Mouse (Mus musculus) intestine, embryonic 14.5 days (tissue): ENCODE data around the gene Slc35d2. TPM values are rescaled to one million over a fixed set of nuclear protein-coding genes. Genes with fewer than 3 reads are reported as not detected.

ENCODE experiments used
- ATAC-seq: fragments of 200-750 bp; cut with Nextera tagmentation; replicated peaks from 2 replicates; pipeline ENCODE4 v1.8.0; 2017; ENCODE audit warnings: low read depth, moderate number of reproducible peaks, moderate TSS enrichment, moderate library complexity; ENCODE audit not compliant: low FRiP score, low TSS enrichment
- DNase-seq: peaks from one replicate; pipeline ENCODE4 v3.0.0-alpha.2; 2018; ENCODE audit warnings: low spot score
- H3K27ac ChIP-seq: fragments of 300-500 bp; sonication (generic); 2 replicates; pipeline ENCODE4 v1.5.1; 2014; ENCODE audit warnings: low read depth, mild to moderate bottlenecking, control low read depth
- H3K27me3 ChIP-seq: fragments of 300-500 bp; sonication (generic); replicated peaks from 2 replicates; pipeline ENCODE4 v1.6.1; 2014; ENCODE audit warnings: low read length, control low read depth; ENCODE audit not compliant: control insufficient read depth, insufficient read depth
- H3K36me3 ChIP-seq: fragments of 300-500 bp; sonication (generic); 2 replicates; pipeline ENCODE4 v1.6.1; 2014; ENCODE audit warnings: low read length, control low read depth; ENCODE audit not compliant: control insufficient read depth, insufficient read depth
- H3K4me1 ChIP-seq: fragments of 300-500 bp; sonication (generic); replicated peaks from 2 replicates; pipeline ENCODE4 v1.6.1; 2014; ENCODE audit warnings: low read length, control low read depth, mixed read lengths; ENCODE audit not compliant: control insufficient read depth, insufficient read depth
- H3K4me2 ChIP-seq: fragments of 300-500 bp; sonication (generic); 2 replicates; pipeline ENCODE4 v1.6.1; 2014; ENCODE audit warnings: low read length
- H3K4me3 ChIP-seq: fragments of 300-500 bp; sonication (generic); 2 replicates; pipeline ENCODE4 v1.5.1; 2014; ENCODE audit warnings: low read depth, low read length, control low read depth, mixed read lengths
- H3K9ac ChIP-seq: fragments of 300-500 bp; sonication (generic); 2 replicates; pipeline ENCODE4 v1.6.1; 2014; ENCODE audit warnings: mild to moderate bottlenecking, low read length
- H3K9me3 ChIP-seq: fragments of 300-500 bp; sonication (generic); 2 replicates; pipeline ENCODE4 v1.6.1; 2016; ENCODE audit warnings: low read length, control low read depth; ENCODE audit not compliant: control insufficient read depth
- WGBS: fragments of 180-500 bp; shearing (Covaris S2); extraction: QIAGEN DNeasy Blood & Tissue Kit; methylation state at CpG from one replicate; pipeline ENCODE4 v1.1.7; 2014; 5-methylcytosine and 5-hydroxymethylcytosine counted together
- polyA plus RNA-seq: library from polyadenylated mRNA; unstranded; fragments of >200 nt; fragmentation: Nextera tagmentation; extraction: Ambion mirVana; gene quantifications from 2 replicates; pipeline ENCODE4 v1.2.1, GENCODE M21; 2014

Slc35d2 gene
- polyA plus RNA-seq, 1 experiment from 2014 or later: 3.3 TPM

- no peak overlapping the region for H3K4me2 ChIP-seq
- no peak for DNase-seq
- 78% methylated on average over 7 of the region's 7 CpGs for WGBS
- H3K4me3 ChIP-seq: no peak overlapping the region
- H3K27me3 ChIP-seq: no peaks in the 10 kb centered on the region
- no peak for ATAC-seq
- no peaks in the 10 kb centered on the region for H3K9me3 ChIP-seq
- H3K9ac ChIP-seq: no peak overlapping the region
- no peaks in the 10 kb centered on the region for H3K36me3 ChIP-seq
- H3K4me1 ChIP-seq: no peaks in the 10 kb centered on the region
- no peak overlapping the region for H3K27ac ChIP-seq
Observed at GRCm38 (mm10) chr13:64088057-64088456, 41.1 kb downstream of the Slc35d2 start.

DNA sequence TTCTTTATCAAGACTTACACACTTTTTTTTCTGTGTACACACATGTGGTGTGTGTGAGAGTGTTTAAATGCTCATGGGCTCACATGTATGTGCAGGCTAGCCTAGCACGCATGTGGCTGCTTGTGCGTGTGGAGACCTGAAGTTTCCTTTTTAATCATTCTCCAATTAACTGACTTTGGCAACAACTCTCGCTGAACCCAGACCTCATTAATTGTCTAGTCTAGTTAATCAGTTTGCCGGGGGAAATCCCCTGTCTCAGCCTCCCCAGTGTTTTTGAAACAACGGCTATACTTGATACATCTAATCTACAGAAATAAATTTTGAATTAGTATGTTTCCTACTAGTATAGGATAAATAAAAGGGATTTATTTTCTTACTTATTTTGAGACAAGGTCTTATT, 43.1 kb downstream of the Slc35d2 start:
- Histone ChIP-seq H3K4me3 (no peak overlapping the region), H3K4me1 (peaks cover 4% of the 10 kb centered on the region; the same call in 1 of the 2 replicates), H3K9me3 (no peaks in the 10 kb centered on the region), H3K36me3 (no peaks in the 10 kb centered on the region), H3K9ac (no peak overlapping the region), H3K27ac (no peak overlapping the region), H3K4me2 (no peak overlapping the region), H3K27me3 (no peaks in the 10 kb centered on the region)
- 91% methylated on average over 5 of the region's 5 CpGs for WGBS
- no peak for DNase-seq
- no peak for ATAC-seq

DNA sequence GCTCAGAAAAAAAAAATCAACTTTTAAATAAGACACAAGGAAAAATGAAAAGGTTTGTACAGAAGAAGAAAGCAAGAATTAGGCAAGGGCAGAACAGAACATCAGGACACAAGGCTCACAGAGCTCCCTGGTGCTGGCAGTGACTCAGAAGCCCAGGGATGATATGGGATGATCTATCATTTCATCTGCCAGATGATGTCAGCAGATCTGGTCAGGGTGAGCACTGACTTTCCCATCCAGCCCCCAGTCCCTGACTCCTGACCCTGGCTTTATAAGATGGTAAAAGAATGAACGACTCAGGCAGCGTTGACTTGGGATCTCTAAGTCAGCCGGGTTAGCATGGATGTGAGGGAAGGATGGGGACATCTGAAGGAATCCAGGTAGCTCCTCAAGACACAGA, 45.8 kb downstream of the Slc35d2 start:
- Histone ChIP-seq H3K36me3 (no peaks in the 10 kb centered on the region), H3K9ac (no peak overlapping the region), H3K4me2 (no peak overlapping the region), H3K4me1 (peaks cover 4% of the 10 kb centered on the region; the same call in 1 of the 2 replicates), H3K4me3 (no peak overlapping the region), H3K27ac (no peak overlapping the region), H3K9me3 (no peaks in the 10 kb centered on the region), H3K27me3 (no peaks in the 10 kb centered on the region)
- WGBS: 76% methylated on average over 3 of the region's 3 CpGs
- ATAC-seq (no peak), DNase-seq (no peak)

- no peaks in the 10 kb centered on the region for H3K36me3 ChIP-seq
- no peak overlapping the region for H3K27ac ChIP-seq
- H3K4me2 ChIP-seq: no peak overlapping the region
- no peaks in the 10 kb centered on the region for H3K9me3 ChIP-seq
- peaks cover 4% of the 10 kb centered on the region; the same call in 1 of the 2 replicates for H3K4me1 ChIP-seq
- no peaks in the 10 kb centered on the region for H3K27me3 ChIP-seq
- WGBS: 46% methylated on average over 16 of the region's 16 CpGs
- no peak overlapping the region for H3K4me3 ChIP-seq
- no peak for ATAC-seq
- H3K9ac ChIP-seq: no peak overlapping the region
- no peak for DNase-seq
Observed at GRCm38 (mm10) chr13:64081012-64081919, 47.9 kb downstream of the Slc35d2 start.

- H3K9me3 ChIP-seq: no peaks in the 10 kb centered on the region
- no peak for ATAC-seq
- H3K9ac ChIP-seq: no peak overlapping the region
- WGBS: 81% methylated on average over 5 of the region's 5 CpGs
- H3K4me3 ChIP-seq: no peak overlapping the region
- peaks cover 4% of the 10 kb centered on the region; the same call in 1 of the 2 replicates for H3K4me1 ChIP-seq
- no peaks in the 10 kb centered on the region for H3K36me3 ChIP-seq
- DNase-seq: no peak
- no peaks in the 10 kb centered on the region for H3K27me3 ChIP-seq
- H3K4me2 ChIP-seq: no peak overlapping the region
- H3K27ac ChIP-seq: no peak overlapping the region
Observed at GRCm38 (mm10) chr13:64077591-64077990, 51.6 kb downstream of the Slc35d2 start.

DNA sequence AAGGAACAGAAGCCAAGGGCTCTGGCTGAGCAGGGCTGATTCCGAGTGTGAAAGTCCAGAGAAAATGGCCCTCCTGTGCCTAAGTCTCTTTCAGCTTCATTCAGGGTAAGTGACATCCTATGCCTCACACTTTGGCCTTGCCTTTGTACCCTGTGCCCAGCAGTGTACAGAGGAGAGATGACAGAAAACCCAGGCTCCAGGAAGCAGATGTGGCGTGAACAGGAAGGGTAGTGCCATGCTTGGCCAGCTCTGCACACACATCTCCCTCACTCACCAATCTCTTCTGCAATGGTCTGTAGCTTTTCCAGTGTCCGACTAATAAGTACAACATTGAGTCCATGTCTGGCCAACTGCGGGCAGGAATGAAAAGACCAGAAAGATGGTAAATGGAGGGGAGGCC, 53.1 kb downstream of the Slc35d2 start:
- WGBS: 87% methylated on average over 4 of the region's 4 CpGs
- Histone ChIP-seq H3K4me2 (no peak overlapping the region), H3K27me3 (no peaks in the 10 kb centered on the region), H3K9me3 (no peaks in the 10 kb centered on the region), H3K4me1 (no peaks in the 10 kb centered on the region; the same call in 1 of the 2 replicates), H3K9ac (no peak overlapping the region), H3K4me3 (no peak overlapping the region), H3K36me3 (no peaks in the 10 kb centered on the region), H3K27ac (no peak overlapping the region)
- ATAC-seq: no peak
- DNase-seq: no peak

DNA sequence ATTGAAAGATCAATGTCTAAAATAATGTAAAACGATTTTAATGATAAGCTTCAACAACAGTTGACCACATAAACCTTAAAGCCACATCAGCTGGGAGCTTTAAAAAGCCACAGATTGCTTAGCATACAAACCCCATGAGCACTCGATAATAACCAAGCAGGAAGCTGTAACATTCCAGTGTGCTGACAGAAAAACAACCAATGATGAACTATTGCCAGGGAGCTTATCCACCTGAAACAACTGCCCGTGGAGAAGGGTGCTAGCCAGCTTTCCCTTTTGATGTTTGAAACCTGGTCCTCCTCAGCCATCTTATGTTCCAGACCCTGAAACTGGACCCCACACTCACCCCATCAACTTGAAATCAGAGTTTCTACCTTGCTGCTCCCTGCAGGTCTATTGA, 62.5 kb downstream of the Slc35d2 start:
- Histone ChIP-seq H3K9ac (no peak overlapping the region), H3K4me2 (no peak overlapping the region), H3K27me3 (no peaks in the 10 kb centered on the region), H3K27ac (no peak overlapping the region), H3K36me3 (no peaks in the 10 kb centered on the region), H3K9me3 (no peaks in the 10 kb centered on the region), H3K4me1 (no peaks in the 10 kb centered on the region; the same call in none of the 2 replicates), H3K4me3 (no peak overlapping the region)
- no peak for DNase-seq
- ATAC-seq: no peak
- 38% methylated on average over 3 of the region's 3 CpGs for WGBS

DNA sequence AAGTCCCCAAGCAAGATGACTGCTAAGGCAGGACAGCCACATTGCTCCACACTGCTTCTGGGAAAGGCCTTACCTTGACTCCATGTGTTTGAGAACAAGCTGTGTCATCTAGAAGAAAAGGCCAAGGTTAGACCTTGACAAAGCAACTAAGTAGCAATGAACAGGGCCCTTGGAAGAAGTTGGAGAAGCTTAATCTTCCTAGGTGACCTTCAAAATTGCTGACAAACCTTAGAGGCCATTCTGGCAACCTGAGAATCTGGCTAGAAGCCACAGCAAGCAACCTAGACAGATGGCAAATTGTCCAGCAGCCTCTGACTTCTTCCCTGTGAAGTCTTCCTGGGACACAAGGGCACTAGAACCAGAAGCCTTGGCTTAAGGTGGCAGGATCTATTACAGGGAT, 64.9 kb downstream of the Slc35d2 start:
- no peak overlapping the region for H3K9ac ChIP-seq
- no peak overlapping the region for H3K27ac ChIP-seq
- H3K4me1 ChIP-seq: no peaks in the 10 kb centered on the region; the same call in 1 of the 2 replicates
- no peak for ATAC-seq
- no peak overlapping the region for H3K4me2 ChIP-seq
- no peak for DNase-seq
- no peaks in the 10 kb centered on the region for H3K9me3 ChIP-seq
- no peaks in the 10 kb centered on the region for H3K27me3 ChIP-seq
- no peak overlapping the region for H3K4me3 ChIP-seq
- H3K36me3 ChIP-seq: no peaks in the 10 kb centered on the region
